Mouse (Mus musculus): ENCODE measurements around the gene Cdrt4.

Gene Cdrt4

DNA sequence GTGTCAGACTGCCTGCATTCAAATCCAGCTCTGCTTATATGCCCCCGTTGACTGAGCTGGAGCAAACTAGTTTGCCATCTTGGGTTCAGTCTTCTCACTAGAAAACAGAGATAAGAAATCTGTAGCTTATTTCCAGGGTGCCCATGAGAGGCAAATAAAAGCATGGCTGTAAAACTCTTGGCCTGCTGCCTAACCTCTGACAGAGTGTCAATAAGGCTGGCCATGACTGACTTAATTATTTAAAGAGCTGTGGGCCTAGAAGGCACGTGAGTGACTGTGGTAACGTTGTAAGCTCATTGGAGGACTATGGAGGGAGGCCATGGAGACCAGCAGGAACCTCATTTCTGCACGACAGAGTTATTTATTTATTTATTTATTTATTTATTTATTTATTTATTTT is 5.5 kb upstream of the Cdrt4 start:
- peak; percentile 32 for DNase-seq

DNA sequence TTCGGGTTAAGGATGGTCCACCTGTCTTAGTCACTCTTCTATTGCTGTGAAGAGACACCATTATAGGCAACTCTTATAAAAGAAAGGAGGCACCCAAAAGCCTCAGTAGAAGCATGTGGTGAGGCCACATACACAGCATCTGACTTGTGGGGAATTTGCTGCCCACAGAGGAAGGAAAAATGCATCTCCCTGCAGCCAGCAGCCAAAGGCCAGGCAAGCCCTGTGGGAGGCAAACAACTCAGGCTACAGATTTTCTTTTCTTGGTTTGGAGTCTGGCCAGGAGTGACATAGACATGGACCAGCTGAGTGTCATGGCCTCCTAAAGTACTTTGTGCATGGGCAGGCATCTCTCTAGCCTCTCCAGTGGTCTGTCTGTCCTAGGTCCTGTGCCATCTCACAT is 1.4 kb upstream of the Cdrt4 start:
- peak; percentile 48 for DNase-seq

DNA sequence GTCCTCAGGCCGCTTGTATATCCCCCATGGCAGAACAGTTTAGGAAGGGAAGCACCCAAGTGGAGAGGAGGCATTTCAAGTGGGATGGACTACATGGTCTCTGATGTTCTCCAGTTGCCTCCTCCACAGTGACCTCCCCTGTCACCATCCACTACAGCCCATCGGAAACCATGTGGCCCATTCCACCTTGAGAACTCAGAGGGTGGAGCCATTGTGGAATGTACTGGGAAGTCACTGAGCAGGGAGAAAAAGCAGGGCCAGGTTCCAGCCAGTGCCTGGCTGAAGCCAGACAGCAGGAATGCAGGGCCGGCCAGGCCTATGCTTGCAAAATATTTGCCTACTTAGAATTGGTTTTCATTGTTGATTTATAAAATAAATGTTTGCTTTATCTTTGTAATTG is 3.8 kb downstream of the Cdrt4 start:
- peak; percentile 79 for DNase-seq

DNA sequence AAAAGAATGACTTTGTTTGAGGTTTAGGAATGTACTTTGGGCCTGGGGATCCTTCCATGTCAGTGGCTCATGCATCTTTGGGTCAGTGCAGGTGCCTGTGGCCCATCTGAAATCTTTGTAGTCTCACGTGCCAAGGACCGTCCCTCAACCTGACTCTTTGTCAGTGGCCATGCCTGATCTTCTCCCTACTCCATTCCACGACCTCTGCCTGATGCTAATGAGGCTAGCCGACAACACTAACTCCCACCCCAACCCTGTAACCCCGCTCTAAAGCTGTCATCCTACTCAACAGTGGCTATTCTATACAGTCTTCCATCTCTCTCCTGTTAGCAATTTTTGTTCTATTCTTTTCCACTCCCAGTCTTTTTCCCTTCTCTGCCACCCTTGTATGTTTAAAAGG is 4.2 kb downstream of the Cdrt4 start:
- no peak for DNase-seq

DNA sequence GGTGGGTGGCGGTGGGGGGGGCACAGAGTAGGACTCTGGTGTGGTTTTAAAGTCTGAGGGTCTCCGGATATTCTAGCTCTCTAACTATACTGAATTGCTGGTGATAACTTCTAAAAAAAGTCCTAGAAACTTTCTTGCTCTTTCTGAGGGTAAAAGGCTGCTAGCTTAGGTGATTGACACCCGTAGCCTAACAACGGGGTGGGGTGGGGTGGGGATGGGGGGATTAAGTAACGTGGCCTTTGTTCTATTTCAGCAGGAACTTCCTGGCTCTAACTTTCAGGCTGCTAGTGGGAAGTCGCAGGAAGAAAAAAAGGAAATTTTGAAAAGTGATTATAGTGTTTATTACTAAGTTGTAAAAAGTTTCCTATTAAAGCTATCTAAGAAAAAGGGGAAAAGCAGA is 4.8 kb downstream of the Cdrt4 start:
- DNase-seq: no peak

GRCm38 (mm10) chr11:62957626-62958180 is 6.7 kb downstream of the Cdrt4 start:
- no peak for DNase-seq

GRCm38 (mm10) chr11:62963292-62963691 is 12.3 kb downstream of the Cdrt4 start:
- DNase-seq: no peak

- DNase-seq: no peak
These were observed 15.4 kb downstream of the Cdrt4 start for GRCm38 (mm10) chr11:62966424-62966764.

DNA sequence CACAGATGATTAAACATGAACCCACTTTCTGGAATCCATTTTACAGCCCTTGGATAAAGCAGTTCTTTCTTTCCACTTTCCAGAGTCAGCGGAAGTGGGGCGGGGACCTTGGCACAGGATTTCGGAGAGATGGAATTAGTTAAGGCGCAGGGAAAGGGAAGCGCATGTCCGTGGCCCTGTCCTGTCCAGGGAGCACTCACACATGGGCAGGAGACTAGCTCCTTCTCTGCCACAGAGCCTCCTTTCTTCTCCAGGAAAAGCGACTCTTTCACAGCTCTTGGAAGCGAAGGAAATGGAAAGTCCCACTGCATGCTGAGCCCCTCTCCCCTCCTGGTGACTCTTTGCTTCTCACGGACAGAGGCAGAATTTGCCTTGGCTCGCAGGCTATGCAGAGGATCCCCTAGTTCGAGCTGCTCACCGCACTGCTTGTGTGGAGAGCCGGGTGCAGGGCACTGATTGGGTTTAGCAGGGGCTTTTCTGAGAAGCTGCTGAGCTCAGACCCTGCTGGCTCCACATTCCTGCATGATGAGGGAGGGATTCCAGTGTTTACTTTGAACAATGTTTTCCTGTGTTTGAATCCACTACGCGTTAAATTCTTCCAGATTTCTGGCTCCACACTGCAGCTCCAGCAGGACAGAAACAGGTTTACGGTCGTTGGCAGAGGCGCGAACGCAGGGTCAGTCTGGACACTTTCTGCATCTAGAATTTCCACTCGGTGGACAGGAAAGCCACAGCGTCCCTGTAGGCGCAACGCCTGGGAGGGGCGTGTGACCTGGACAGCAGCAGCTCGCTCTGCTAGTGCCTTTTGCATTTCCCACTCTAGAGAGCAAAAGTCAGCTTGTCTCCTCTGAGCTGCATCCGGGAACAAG is 16.0 kb downstream of the Cdrt4 start:
- DNase-seq: peak; percentile 70

DNA sequence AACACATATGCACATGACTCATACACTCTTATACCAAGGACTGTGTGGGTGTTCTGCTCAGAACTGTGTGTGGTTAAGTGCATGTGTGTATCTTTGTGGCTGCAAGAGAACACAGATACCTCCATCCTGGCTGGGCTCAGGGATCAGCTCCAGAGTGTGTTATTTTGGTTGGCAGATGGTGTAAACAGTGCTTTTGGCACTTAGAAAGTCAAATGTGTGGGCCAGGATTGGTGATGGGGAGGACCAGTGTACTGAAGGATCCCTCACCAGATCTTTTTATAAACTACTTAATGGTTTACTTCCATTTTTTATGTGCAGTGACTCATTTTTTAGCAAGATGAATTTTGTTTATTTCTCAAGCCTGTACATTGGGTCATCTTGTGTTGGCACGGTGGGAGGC is 26.2 kb downstream of the Cdrt4 start:
- no peak for DNase-seq

GRCm38 (mm10) chr11:62978886-62979285 is 27.9 kb downstream of the Cdrt4 start:
- DNase-seq: peak; percentile 37

DNA sequence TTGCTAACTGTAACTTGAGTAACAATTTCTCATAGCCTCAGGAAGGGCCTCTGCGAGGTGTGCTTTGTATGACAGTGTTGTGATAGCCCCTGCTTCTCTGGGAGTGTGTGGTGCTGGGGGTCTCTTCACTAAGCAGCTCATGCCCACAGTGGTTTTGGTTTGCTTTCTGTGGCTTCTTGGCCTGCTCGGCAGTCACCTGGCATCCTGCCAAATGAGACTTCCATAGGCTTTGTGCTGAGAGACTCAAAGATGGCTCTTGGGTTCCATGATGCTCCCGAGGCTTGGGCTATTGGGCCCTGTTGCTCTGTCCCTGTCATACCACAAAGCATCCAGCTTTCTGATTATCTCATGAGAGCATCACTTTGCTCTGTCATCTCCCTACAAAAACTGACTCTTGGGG is 30.7 kb downstream of the Cdrt4 start:
- no peak for DNase-seq

DNA sequence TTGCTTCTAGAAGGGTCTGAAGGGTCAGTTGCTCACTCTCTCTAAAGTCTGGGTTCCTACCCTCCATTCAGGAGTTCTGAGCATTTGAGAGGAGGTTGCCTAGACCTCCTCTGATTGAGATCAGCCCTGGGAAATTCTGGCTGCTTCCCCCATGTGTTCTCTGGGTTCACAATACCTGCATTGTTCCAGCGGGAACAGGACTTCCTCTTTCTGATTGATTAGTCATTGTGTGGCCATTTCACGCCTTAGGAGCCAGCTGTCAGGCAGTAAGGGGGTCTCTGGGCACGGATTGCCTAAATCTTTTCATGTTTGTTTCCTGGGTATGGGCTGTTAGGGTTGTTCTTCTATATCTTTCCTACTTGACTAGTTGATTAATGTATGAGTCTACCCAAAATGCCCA is 32.8 kb downstream of the Cdrt4 start:
- peak; percentile 29 for DNase-seq

DNA sequence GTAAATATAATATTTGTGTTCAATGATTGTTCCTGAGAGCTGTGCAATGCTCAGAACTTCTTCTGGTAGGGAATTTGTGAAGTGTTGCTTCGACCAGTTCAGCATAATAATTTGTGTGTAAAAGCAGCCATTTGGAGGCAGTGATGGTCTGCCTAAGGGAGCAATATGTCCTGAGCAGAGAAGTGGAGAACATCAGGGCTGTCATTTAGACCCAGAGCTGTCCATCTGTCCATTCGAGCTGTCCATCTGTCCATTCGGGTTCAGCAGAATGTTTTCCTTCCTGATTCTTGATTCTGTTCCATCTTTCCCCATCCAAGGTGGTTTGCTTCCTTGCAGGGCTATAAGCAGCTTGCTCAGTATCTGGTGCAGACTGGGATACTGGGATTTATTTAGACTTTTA is 33.4 kb downstream of the Cdrt4 start:
- DNase-seq: no peak

- DNase-seq: no peak
These were observed 34.1 kb downstream of the Cdrt4 start for GRCm38 (mm10) chr11:62985075-62985474.

DNA sequence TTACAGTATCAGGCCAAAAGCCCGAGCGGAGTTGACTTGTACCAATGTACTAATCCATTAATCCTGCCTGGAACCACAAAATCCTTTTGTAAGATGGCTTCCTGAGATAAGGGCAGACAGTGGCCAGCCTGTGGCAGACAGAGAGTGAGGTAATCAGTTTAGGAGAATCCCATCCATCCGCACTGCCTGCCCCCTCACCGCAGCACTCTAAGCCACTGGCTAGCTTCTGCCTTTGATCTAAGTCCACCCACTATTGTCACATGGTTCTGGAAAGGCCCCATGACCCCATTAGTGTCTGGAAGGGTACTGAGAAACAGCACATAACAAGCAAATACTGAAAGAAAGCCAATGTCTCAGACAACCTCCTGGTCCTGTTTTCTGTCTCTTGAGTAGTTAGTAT is 35.6 kb downstream of the Cdrt4 start:
- peak; percentile 27 for DNase-seq

DNA sequence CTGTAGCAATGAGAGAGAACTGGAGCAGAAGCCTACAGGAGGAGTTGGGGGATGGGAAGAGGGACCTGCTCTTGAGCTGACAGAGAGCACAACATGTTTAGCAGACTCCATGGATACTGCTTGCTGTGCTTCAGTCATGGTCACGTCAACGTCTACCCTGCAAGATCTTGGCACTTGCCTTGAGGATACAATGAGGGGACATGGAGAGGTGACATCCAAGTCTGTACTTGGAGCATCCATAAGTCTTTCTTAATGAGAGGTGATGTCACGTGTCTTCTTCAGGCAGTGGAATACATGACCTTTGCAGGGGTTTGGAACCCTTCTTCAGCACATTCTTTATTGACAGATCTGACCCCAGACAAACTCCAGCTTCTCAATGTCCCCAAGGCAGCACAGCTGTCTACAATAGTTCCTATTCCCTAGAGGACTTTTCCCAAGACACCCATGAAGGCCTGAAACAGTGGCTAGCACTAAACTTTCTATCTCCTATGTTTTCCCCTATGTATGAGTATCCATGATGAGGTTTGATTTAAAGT is 39.2 kb downstream of the Cdrt4 start:
- DNase-seq: peak; percentile 62

- DNase-seq: peak; percentile 61
These were observed 39.8 kb downstream of the Cdrt4 start for GRCm38 (mm10) chr11:62990811-62991210.

- no peak for DNase-seq
These were observed 41.7 kb downstream of the Cdrt4 start for GRCm38 (mm10) chr11:62992545-62993242.

DNA sequence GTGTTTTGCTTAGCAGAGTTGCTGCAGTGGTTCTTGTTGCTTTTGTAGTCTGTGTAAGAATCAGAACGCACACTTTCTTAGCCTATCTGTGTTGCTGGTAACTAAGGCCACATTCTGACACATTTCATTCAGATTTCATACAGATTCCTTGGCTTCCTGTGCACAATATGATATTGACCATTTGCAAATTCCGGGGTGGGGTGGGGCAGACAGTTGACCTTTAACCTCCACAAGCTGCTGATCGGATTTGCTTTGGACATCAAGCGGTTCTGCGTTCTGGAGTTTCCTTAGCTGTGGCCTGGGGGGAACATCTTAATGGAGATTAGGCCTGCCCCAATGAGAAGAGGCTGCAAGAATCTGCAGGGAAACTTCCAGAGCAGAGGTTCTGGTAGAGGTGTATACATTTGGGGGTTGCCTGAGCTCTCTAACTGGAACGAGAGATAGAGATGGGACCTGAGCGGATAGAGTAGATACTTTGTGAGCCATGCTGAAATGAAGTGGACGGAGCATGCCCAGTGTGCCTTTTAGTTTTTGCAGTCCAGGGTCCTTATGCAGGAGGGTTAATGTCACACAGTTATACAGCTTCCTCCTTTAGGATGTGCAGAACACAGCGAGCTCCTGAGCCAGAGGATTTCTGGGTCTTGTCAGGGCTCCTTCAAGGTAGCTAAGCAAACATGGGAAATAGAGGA is 44.2 kb downstream of the Cdrt4 start:
- DNase-seq: no peak

GRCm38 (mm10) chr11:62995755-62996521 is 44.9 kb downstream of the Cdrt4 start:
- DNase-seq: peak; percentile 43

- DNase-seq: peak; percentile 49
These were observed 45.5 kb downstream of the Cdrt4 start for GRCm38 (mm10) chr11:62996522-62996898.

Data from lung, postnatal 36 days (tissue).